Mouse (Mus musculus): ENCODE measurements around the gene Rps21.

Gene Rps21

GRCm38 (mm10) chr2:180257001-180257521 is at the start of gene Rps21:
TSS of gene Rps21 (plus strand) at chr2:180257377.
- peak; percentile 93 to 96 for DNase-seq (ENCODE audit: low spot score in 2 of 2)

DNA sequence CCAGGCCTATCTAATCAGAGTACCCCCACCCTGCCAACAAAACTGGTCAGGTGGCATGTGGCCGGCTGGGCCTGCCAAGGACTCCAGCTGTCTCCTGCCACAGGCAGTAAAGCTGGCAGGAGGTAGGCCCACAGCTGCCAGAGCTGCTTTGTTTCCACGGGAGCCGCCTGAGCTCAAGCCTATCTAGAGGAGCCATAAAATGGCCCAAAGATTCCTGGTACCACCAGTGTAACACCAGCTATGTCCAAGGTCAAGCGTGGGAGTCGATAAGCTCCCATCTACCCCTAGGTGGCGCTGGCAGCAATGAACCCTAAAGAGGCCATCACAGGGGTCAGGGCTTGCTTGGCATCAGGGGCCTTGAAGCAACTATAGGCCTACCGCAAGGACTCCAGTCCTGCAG is 49.3 kb upstream of the Rps21 start:
- DNase-seq (ENCODE audit: low spot score in 2 of 2), result peak in 1 of 2 experiments; percentile 74

DNA sequence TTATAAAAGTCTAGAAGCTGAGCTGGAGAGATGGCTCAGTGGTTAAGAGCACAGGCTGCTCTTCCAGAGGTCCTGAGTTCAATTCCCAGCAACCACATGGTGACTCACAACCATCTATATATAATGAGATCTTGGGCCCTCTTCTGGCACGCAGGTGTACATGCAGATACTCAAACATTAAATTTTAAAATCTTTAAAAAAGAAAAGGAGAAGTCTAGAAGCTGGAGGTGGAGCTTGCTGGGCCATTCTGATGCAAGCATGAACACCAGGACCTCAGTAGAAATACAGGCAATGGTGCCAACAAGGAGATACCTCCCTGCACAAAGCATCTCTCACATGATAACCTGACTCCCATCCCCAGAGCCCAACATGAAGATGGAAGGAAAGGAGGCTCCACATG is 48.2 kb upstream of the Rps21 start:
- no peak for DNase-seq (ENCODE audit: low spot score in 2 of 2)

DNA sequence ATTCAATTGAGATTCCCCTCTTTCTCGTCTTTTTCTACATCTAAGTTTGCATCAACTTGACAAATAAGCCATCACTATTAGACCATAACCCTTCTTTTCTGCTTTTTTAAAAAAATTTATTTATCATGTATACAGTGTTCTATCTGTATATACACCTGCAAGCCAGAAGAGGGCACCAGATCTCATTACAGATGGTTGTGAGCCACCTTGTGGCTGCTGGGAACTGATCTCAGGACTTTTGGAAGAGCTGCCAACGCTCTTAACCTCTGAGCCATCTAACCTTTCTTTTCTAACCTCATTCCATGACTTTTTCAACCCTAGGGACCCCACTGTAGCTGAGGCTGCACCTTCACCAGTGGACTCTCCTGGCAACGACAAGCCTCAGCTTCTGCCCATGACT is 44.9 kb upstream of the Rps21 start:
- DNase-seq (ENCODE audit: low spot score in 2 of 2), result no peak

DNA sequence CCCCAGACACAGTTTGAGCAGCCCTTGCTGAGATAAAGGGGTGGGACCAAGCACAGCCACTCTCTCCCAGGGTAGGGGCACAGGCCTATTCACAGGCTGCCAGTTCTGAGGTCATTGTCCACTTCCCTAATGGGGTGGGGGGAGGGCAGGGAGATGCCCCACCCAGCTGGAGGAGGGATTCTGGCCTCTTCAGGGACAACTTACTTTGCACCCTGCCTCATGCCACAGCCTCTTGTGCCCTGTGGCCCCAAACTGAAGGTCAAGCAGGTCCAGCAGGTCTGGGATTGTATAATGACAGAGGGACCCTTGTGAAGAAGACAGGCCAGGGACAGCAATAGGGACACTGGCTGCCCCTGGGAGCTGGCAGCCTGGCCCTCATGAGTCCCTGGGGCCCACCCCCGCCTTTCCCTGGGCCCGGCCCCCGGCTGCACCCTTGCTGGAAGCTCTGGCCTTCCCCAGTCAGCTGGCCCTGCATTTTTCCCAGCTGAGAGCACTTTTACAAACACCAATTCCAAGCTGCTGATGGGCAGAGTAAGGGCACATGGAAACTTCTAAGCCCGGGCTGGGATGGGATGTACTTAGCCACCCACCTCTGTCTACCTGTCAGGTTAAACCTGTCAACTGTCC is 42.7 kb upstream of the Rps21 start:
- no peak for DNase-seq (ENCODE audit: low spot score in 2 of 2)

GRCm38 (mm10) chr2:180215011-180215461 is 42.1 kb upstream of the Rps21 start:
- DNase-seq (ENCODE audit: low spot score in 2 of 2), result no peak

- DNase-seq (ENCODE audit: low spot score in 2 of 2), result no peak
These were observed 41.2 kb upstream of the Rps21 start for GRCm38 (mm10) chr2:180215951-180216350.

DNA sequence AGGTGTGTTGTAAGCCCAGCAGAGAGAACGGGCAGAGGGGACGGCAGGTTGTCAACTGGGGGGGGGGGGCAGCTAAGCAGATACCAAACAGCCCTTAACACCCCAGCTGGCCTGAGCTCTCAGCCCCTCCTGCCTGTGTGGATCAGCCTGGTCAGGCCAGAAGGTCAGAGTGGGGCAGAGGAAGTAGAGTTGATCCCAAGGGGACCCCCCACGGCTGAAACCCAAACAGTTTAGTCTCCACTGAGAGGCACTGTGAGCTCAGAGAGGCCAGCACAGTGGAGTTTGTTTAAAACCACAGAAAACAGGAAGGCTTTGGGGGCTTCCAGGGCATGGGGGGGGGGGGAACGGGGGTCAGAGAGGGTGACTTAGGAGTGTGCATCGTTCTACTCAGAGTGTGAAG is 40.3 kb upstream of the Rps21 start:
- DNase-seq (ENCODE audit: low spot score in 2 of 2), result no peak

DNA sequence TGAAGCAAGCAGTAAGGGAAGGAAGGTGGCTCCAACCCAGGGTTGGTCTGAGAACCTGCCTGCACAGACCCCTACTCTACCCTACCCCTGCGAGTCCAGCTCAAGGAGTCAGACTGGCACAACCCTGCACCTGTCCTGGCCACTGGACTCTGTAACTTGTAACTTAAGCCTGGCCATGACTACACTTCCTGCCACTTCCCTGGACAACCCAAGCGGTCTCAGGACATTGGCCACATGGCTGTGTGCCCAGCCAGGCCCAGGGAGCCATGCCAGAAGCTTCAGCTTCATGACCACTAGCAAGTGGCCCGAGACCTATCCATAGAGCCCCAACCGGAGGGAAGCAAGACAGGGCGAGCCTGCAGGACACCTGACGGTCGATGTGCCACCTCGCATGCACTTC is 39.6 kb upstream of the Rps21 start:
- DNase-seq (ENCODE audit: low spot score in 2 of 2), result peak in 1 of 2 experiments; percentile 49

GRCm38 (mm10) chr2:180218241-180218640 is 38.9 kb upstream of the Rps21 start:
- no peak for DNase-seq (ENCODE audit: low spot score in 2 of 2)

GRCm38 (mm10) chr2:180218677-180219076 is 38.5 kb upstream of the Rps21 start:
- DNase-seq (ENCODE audit: low spot score in 2 of 2), result no peak

GRCm38 (mm10) chr2:180219145-180219943 is 37.8 kb upstream of the Rps21 start:
- DNase-seq (ENCODE audit: low spot score in 2 of 2), result no peak

DNA sequence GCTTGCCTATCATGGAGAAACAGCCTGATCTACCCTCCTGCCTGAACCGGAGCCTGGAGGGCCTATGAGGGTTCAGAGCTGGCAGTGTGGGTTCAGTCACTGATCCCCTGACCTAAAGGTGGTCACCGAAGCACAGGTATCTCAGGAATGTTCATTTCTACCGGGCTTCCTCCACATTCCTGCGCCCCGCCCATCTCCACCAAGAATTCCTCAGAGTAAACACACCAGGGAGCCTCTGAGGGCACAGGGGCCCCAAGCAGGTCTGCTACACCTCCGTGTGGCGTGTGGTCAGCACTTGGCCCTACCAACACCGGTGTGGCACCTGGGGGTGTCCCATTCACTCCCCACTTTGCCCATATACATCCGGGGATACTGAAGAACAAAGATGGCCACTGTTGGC is 37.0 kb upstream of the Rps21 start:
- DNase-seq (ENCODE audit: low spot score in 2 of 2), result no peak

DNA sequence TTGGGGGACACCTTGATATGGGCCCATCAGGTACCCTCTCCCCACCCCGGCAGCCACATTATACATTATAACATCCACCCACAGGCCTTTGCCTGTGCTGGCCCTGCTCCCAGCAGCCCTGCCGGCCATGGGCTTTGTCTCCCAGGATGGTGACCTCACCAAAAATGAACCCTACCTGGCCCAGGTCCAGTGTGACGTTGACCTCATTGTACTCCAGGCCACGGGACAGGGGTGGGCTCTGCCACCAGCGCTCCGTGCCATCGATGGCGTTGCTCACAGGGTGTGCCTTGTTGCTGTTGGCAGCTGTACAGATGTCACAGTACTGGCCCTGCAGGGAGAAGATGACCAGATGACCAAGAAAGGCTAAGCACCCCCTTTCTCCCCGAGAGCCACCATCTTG is 36.1 kb upstream of the Rps21 start:
- DNase-seq (ENCODE audit: low spot score in 2 of 2), result no peak

- no peak for DNase-seq (ENCODE audit: low spot score in 2 of 2)
These were observed 34.9 kb upstream of the Rps21 start for GRCm38 (mm10) chr2:180222250-180222649.

DNA sequence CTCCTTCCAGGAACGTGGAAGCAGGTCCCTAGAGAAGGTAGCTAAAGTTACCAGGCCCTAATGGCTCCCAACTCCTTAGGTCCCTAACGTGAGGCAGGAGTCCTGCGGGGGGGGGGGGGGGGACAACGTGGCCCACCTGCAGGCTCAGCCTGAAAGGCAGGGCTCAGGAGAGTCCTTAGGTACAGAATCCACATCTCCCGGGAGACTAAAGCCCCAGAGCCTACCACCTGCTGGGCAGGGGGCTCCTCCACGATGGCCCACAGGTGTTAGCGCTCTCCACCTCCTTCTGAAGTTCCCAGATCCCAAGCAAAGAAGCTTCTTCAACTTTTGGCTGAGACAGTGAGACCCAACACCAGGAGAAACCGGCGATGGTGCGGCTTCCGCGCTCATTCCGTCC is 32.5 kb upstream of the Rps21 start:
- no peak for DNase-seq (ENCODE audit: low spot score in 2 of 2)

- no peak for DNase-seq (ENCODE audit: low spot score in 2 of 2)
These were observed 32.0 kb upstream of the Rps21 start for GRCm38 (mm10) chr2:180225044-180225761.

- no peak for DNase-seq (ENCODE audit: low spot score in 2 of 2)
These were observed 31.3 kb upstream of the Rps21 start, which contains the start of gene Lama5 for GRCm38 (mm10) chr2:180225762-180226378. TSS of gene Lama5 (minus strand) at chr2:180225859.

GRCm38 (mm10) chr2:180227262-180228059 is 29.7 kb upstream of the Rps21 start:
- peak in 1 of 2 experiments; percentile 47 for DNase-seq (ENCODE audit: low spot score in 2 of 2)

DNA sequence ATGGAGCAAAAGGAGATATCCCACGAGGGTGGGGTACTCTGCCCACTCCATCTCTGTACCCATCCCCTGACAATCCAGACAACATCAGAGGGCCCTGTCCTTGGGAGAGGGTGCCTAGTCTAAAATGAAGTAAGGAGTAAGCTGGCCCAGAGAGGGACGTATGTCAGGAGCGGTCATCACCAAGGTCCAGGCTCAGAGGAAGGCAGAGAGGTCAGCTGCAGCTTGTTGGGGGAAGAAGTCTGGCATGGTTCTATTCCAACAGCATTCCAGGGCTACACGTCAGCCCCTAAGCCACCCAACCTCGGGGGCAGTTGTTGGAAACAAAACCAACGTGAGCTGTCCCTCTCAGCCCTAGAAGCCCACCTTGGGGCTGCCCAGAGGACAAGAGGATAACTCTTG is 29.1 kb upstream of the Rps21 start:
- no peak for DNase-seq (ENCODE audit: low spot score in 2 of 2)

GRCm38 (mm10) chr2:180228592-180228991 is 28.6 kb upstream of the Rps21 start:
- no peak for DNase-seq (ENCODE audit: low spot score in 2 of 2)

Measured in cerebellum, postnatal 4 days (tissue).